Mouse (Mus musculus) forebrain, embryonic 14.5 days (tissue): Measurements from ENCODE around the gene Esrrg. TPM values are rescaled to one million over a fixed set of nuclear protein-coding genes. Genes with fewer than 3 reads are reported as not detected.

Experiments
- ATAC-seq: fragments of 200-750 bp; cut with Nextera tagmentation; 2 replicates; pipeline ENCODE4 v1.8.0; 2017; ENCODE audit warnings: mild to moderate bottlenecking, moderate library complexity
- DNase-seq: peaks from one replicate; pipeline ENCODE4 v3.0.0-alpha.2; 2015; ENCODE audit warnings: low spot score
- H3K27ac ChIP-seq: fragments of 300-500 bp; sonication (generic); 2 replicates; pipeline ENCODE4 v1.5.1; 2014; ENCODE audit warnings: low read depth, mild to moderate bottlenecking, control low read depth, low read length, moderate library complexity
- H3K27me3 ChIP-seq: fragments of 300-500 bp; sonication (generic); replicated peaks from 2 replicates; pipeline ENCODE4 v1.6.1; 2014; ENCODE audit warnings: low read length, control low read depth, mixed read lengths; ENCODE audit not compliant: control insufficient read depth, insufficient read depth
- H3K36me3 ChIP-seq: fragments of 300-500 bp; sonication (generic); 2 replicates; pipeline ENCODE4 v1.6.1; 2014; ENCODE audit warnings: low read length, control low read depth; ENCODE audit not compliant: control insufficient read depth, insufficient read depth
- H3K4me1 ChIP-seq: fragments of 300-500 bp; sonication (generic); 2 replicates; pipeline ENCODE4 v1.6.1; 2014; ENCODE audit warnings: antibody characterized with exemption, low read length, control low read depth; ENCODE audit not compliant: control insufficient read depth, insufficient read depth
- H3K4me2 ChIP-seq: fragments of 300-500 bp; sonication (generic); 2 replicates; pipeline ENCODE4 v1.6.1; 2014; ENCODE audit warnings: mild to moderate bottlenecking, control low read depth, low read length
- H3K4me3 ChIP-seq: fragments of 300-500 bp; sonication (generic); 2 replicates; pipeline ENCODE4 v1.5.1; 2014; ENCODE audit warnings: low read depth, low read length, control low read depth
- H3K9ac ChIP-seq: fragments of 300-500 bp; sonication (generic); 2 replicates; pipeline ENCODE4 v1.6.1; 2014; ENCODE audit warnings: mild to moderate bottlenecking, low read length, control low read depth, moderate library complexity
- H3K9me3 ChIP-seq: fragments of 300-500 bp; sonication (generic); replicated peaks from 2 replicates; pipeline ENCODE4 v1.6.1; 2016; ENCODE audit warnings: low read length, control low read depth, mixed read lengths; ENCODE audit not compliant: control insufficient read depth
- WGBS: fragments of 180-500 bp; shearing (Covaris S2); extraction: QIAGEN DNeasy Blood & Tissue Kit; methylation state at CpG from one replicate; pipeline ENCODE4 v1.1.7; 2014; 5-methylcytosine and 5-hydroxymethylcytosine counted together
- polyA plus RNA-seq: library from polyadenylated mRNA; unstranded; fragments of >200 nt; fragmentation: Nextera tagmentation; extraction: Ambion mirVana; gene quantifications from 2 replicates; pipeline ENCODE4 v1.2.1, GENCODE M21; 2014

Esrrg gene
- polyA plus RNA-seq, 1 experiment from 2014 or later: 9.8 TPM

DNA sequence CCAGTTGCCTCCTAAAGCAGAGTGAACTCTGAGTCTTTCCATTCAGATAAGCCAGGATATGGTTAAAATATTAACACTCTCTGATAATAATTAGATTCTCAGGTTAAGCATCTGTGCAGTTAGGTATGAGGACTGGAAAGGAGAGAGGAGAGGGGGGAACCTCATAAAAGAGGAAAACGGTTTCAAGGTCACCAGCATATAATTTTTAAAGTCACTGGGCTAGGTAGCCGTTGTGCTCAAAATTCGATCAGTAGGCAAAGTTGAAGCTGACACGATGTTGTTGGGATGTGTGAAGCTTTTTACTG, 154.8 kb downstream of the Esrrg start:
- DNase-seq: no peak
- Histone ChIP-seq H3K4me1 (no peaks in the 10 kb centered on the region), H3K4me3 (no peak overlapping the region), H3K9ac (no peak overlapping the region), H3K4me2 (no peak overlapping the region), H3K36me3 (no peaks in the 10 kb centered on the region), H3K27ac (no peak overlapping the region), H3K9me3 (no peaks in the 10 kb centered on the region), H3K27me3 (no peaks in the 10 kb centered on the region)
- ATAC-seq: no peak
- WGBS: 82% methylated on average over 4 of the region's 4 CpGs

DNA sequence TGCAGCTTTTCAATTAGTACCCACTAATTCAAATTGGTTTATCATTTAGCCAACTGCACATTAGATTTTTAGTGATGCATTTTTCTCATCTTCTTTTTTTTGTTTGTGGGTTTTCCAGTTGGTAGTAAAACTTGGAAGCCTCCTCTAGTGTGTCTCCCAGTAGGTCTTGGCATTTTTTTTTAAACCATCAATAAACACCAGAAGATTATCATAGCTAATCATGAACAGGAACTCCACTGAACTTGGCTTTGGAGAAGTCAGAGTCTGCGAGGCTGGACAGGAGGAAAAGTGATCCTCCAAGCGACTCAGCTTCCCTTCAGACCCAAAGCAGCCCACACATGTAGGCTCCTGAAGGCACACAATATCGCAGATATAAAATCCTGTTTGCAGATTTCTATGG, 155.2 kb downstream of the Esrrg start:
- DNase-seq (no peak), ATAC-seq (no peak)
- Histone ChIP-seq H3K4me1 (no peaks in the 10 kb centered on the region), H3K9ac (no peak overlapping the region), H3K27me3 (no peaks in the 10 kb centered on the region), H3K4me3 (no peak overlapping the region), H3K9me3 (no peaks in the 10 kb centered on the region), H3K4me2 (no peak overlapping the region), H3K36me3 (no peaks in the 10 kb centered on the region), H3K27ac (no peak overlapping the region)
- 89% methylated on average over 3 of the region's 3 CpGs for WGBS

DNA sequence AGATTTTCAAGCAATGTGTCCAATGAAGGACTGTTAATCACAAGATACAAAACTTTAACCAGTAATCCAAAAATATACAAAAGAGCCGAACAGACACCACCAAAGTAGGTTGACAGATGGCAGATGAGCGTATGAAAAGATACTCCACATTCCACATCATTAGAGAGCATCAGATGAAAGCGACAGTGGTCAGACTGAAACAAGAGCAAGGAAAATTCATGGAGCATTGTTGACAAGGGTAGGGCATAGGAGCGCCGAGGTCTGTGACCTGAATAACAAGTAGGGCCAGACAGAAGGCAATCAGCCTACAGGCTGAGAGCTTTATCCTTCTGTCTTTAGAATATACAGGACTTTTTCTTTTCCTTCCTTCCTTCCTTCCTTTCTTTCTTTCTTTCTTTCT, 157.0 kb downstream of the Esrrg start:
- Histone ChIP-seq H3K27ac (no peak overlapping the region), H3K9me3 (no peaks in the 10 kb centered on the region), H3K27me3 (no peaks in the 10 kb centered on the region), H3K4me2 (no peak overlapping the region), H3K9ac (no peak overlapping the region), H3K4me1 (no peaks in the 10 kb centered on the region), H3K4me3 (no peak overlapping the region), H3K36me3 (no peaks in the 10 kb centered on the region)
- DNase-seq (no peak), ATAC-seq (no peak)
- 82% methylated on average over 5 of the region's 5 CpGs for WGBS

DNA sequence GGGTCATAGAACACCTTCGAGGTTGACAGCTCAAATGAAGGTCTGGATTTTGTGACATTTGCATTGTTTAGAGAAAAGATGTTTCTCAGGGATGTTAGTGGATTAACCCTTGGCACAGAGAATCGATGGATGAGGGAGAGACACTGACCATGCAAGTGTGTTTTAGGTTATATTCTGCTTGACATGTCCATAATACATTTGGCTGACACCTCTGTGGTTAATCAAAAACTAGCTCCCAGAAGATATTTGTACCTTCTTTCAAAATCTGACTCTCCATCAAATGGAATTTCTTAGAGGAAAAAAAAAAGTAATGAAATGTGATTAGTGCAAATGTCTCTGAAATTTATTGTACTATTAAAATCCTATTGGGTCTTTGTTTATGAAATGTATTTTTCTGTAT, 158.8 kb downstream of the Esrrg start:
- no peak overlapping the region for H3K4me2 ChIP-seq
- H3K4me3 ChIP-seq: no peak overlapping the region
- H3K9me3 ChIP-seq: no peaks in the 10 kb centered on the region
- H3K36me3 ChIP-seq: no peaks in the 10 kb centered on the region
- no peak overlapping the region for H3K9ac ChIP-seq
- H3K4me1 ChIP-seq: no peaks in the 10 kb centered on the region
- DNase-seq (no peak), ATAC-seq (no peak)
- H3K27me3 ChIP-seq: no peaks in the 10 kb centered on the region
- 70% methylated on average over 2 of the region's 2 CpGs for WGBS
- no peak overlapping the region for H3K27ac ChIP-seq

DNA sequence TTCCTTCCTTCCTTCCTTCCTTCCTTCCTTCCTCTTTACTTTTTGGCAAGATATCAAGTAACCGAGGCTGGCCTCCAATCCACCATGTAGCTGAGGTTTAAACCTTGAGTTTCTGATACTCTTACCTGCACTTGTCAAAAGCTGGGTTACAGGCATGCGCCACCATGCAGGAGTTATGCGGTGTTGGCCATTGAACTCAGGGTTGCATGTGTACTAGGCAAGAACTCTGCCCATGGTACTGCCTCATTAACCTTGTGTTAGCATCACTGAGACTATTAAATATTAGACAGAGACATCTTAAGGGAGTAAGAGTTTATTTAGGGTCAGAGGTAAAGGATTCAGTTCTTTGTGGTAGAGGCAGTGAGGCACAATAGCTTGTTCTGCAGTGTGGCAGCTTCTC, 161.6 kb downstream of the Esrrg start:
- Histone ChIP-seq H3K36me3 (no peaks in the 10 kb centered on the region), H3K9ac (no peak overlapping the region), H3K4me3 (no peak overlapping the region), H3K4me2 (no peak overlapping the region), H3K27ac (no peak overlapping the region), H3K27me3 (no peaks in the 10 kb centered on the region), H3K4me1 (no peaks in the 10 kb centered on the region), H3K9me3 (no peaks in the 10 kb centered on the region)
- WGBS: 90% methylated on average over 3 of the region's 3 CpGs
- no peak for ATAC-seq
- no peak for DNase-seq

DNA sequence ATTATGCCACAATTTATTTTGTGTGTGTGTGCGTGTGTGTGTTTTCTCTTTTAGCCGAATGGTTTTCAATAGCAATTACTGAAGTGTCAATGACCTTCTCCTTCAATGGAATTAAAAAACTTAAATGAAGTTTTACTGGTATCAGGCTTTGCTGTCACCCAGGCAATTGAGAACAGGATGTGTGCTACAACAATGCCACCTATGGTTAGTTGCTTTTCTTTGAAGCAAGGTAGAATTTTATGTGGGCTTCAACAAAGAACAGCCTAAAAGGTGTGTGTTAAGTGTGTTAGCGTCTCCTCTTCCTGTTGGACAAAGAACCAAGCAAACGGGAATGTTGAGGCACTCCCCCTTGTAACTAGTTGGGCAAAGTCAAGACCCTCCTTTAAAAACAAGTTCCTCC, 162.5 kb downstream of the Esrrg start:
- DNase-seq (no peak), ATAC-seq (no peak)
- Histone ChIP-seq H3K9me3 (no peaks in the 10 kb centered on the region), H3K9ac (no peak overlapping the region), H3K4me2 (no peak overlapping the region), H3K27me3 (no peaks in the 10 kb centered on the region), H3K36me3 (no peaks in the 10 kb centered on the region), H3K4me3 (no peak overlapping the region), H3K4me1 (no peaks in the 10 kb centered on the region), H3K27ac (no peak overlapping the region)
- WGBS: 49% methylated on average over 4 of the region's 4 CpGs

DNA sequence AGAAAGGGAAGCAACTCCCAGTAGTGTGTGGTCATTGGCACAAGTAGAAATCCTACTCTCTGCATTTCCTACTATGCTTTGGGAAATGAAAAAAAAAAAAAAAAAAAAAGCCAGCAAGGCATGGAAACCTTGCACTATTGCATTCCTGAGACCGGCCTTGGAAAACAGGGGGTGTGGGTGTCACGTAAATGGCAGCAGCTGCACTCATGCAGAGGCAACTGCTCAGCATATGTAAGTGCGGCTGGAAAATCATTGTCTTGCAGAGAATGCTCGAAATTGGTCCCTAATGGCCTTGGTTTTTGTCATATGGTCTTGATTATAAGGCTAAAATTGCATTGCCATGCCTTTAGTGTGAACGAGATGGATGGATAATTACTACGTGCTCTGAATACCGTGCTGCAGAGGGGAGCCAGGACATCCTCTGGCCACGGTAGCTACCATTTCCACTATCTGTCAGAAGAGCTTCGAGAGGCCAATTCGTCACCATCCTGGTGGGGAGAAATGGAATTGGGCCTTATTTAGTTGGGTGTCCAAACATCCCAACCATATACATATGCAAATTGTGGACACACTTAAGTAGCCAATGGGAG, 171.1 kb downstream of the Esrrg start:
- Histone ChIP-seq H3K36me3 (no peaks in the 10 kb centered on the region), H3K27ac (no peak overlapping the region), H3K9ac (no peak overlapping the region), H3K4me3 (no peak overlapping the region), H3K4me2 (no peak overlapping the region), H3K9me3 (no peaks in the 10 kb centered on the region), H3K4me1 (no peaks in the 10 kb centered on the region), H3K27me3 (no peaks in the 10 kb centered on the region)
- no peak for ATAC-seq
- 73% methylated on average over 10 of the region's 10 CpGs for WGBS
- peak; percentile 18 for DNase-seq

DNA sequence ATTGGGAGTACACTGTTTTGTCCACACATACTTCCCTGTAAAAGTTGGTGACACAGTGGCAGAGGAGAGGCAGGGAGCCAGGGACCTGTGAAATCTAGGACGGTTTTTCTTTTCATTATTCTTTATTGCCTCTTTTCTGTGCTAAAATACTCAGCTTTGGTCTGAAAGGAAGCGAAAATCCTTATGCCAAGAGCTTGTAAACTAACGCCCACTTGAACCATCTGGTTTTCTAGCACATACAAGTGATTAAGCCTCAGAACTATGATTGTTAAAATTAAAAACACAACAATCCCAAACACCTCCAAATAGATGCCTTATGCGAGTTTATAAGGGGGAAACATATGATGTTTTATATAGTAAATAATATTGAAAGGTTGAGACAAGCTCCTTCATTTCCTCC, 176.6 kb downstream of the Esrrg start:
- no peak overlapping the region for H3K4me2 ChIP-seq
- DNase-seq (peak; percentile 22), ATAC-seq (no peak)
- no peaks in the 10 kb centered on the region for H3K36me3 ChIP-seq
- WGBS: 69% methylated on average over 4 of the region's 4 CpGs
- no peaks in the 10 kb centered on the region for H3K27me3 ChIP-seq
- no peak overlapping the region for H3K9ac ChIP-seq
- H3K4me1 ChIP-seq: peaks cover 7% of the 10 kb centered on the region; the same call in 1 of the 2 replicates
- H3K9me3 ChIP-seq: no peaks in the 10 kb centered on the region
- H3K4me3 ChIP-seq: no peak overlapping the region
- H3K27ac ChIP-seq: no peak overlapping the region

DNA sequence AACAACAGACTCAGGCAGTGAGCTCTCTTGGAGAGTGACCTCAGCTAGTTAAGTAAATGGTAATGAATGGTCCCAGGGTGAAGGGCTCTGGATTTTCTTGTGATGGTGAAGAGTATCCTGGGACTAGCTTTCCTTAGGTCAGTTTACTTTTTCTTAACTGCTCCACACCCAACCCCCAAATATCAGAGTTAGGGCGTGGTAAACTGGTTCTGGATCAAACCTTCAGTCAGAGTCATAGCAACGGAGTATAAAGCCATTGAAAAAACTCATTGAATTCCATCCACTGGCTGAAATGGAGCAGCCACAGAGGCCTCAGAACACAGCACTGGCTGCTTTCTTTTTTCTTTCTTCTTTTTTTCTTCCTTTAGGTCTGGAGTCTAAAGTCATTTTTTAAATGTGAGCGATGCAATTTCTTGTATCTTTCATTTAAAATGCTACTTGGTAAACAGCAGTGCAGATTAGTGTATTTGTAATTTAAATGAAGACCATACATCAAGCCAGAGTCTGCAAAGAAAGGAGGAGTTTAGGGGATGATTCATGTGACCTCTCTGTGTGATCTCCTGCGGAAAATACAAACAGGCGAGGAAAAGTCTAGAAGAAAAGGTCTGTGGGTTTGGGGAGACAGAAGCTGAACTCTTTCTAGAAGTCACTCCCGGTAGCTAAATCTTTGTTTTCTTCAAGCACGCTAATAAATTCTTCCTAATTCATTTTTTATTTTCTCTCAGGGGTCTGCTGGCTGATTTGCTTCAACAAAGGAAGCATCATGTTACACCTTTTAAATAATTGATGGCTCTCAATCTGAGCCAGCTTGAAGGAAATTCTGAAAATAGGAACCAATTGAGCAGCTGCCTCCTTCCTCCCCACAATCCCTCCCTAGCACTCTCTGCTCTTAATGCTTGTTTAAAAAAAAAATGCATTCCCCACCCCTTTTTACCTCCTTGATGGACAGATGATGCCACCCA, 178.7 kb downstream of the Esrrg start:
- H3K4me2 ChIP-seq: no peak overlapping the region
- no peak overlapping the region for H3K9ac ChIP-seq
- no peak overlapping the region for H3K27ac ChIP-seq
- 10% methylated on average over 7 of the region's 7 CpGs for WGBS
- peaks cover 7% of the 10 kb centered on the region; the same call in 1 of the 2 replicates for H3K4me1 ChIP-seq
- ATAC-seq (no peak), DNase-seq (no peak)
- no peak overlapping the region for H3K4me3 ChIP-seq
- H3K27me3 ChIP-seq: no peaks in the 10 kb centered on the region
- no peaks in the 10 kb centered on the region for H3K36me3 ChIP-seq
- no peaks in the 10 kb centered on the region for H3K9me3 ChIP-seq
